Mouse (Mus musculus) CH12.LX (cell line): ENCODE data around the gene Ctcf. TPM values are rescaled to one million over a fixed set of nuclear protein-coding genes. Genes with fewer than 3 reads are reported as not detected.
A peak's percentile ranks its signal among the peaks of the same experiment; 100 is the strongest.

Experiments used
- DNase-seq: peaks from one replicate; pipeline ENCODE4 v3.0.0-alpha.2; 2013; ENCODE audit errors: extremely low read depth
- H3K27ac ChIP-seq: 2 replicates; pipeline ENCODE4 v1.5.1; 2012; ENCODE audit warnings: low read depth, mild to moderate bottlenecking, control low read depth, moderate library complexity; ENCODE audit not compliant: insufficient read depth
- H3K27me3 ChIP-seq: replicated peaks from 2 replicates; pipeline ENCODE3; 2012; ENCODE audit warnings: inconsistent platforms
- H3K36me3 ChIP-seq, 2 experiments: replicated peaks in 1 of 2; 2 replicates each; pipeline versions ENCODE3 to v1.6.1; 2012; ENCODE audit warnings: inconsistent platforms in 1 of 2, low read length in 1 of 2, mild to moderate bottlenecking in 1 of 2, mixed read lengths in 1 of 2, moderate library complexity in 1 of 2; ENCODE audit not compliant: control insufficient read depth in 1 of 2, insufficient read depth in 1 of 2
- H3K4me1 ChIP-seq, 2 experiments: 2 replicates each; pipeline ENCODE4 v1.6.1; 2012; ENCODE audit warnings: inconsistent platforms in 1 of 2, moderate library complexity in 1 of 2; ENCODE audit not compliant: insufficient read depth in 2 of 2, control insufficient read depth in 1 of 2
- H3K4me2 ChIP-seq: 2 replicates; pipeline ENCODE4 v1.6.1; 2012; ENCODE audit warnings: low read depth, mild to moderate bottlenecking, control low read depth; ENCODE audit not compliant: poor library complexity, insufficient read depth, severe bottlenecking
- H3K4me3 ChIP-seq, 3 experiments: fragments of 150-350 bp in 1 of 3; sonication (generic) in 1 of 3; replicated peaks in 1 of 3; 2 replicates each; pipeline versions ENCODE3 to v1.5.1; 2011 to 2012; ENCODE audit warnings: low read depth in 2 of 3, low read length in 2 of 3, mild to moderate bottlenecking in 2 of 3, moderate library complexity in 2 of 3, control low read depth in 1 of 3, improper control_type of control experiment in 1 of 3, inconsistent platforms in 1 of 3, mixed read lengths in 1 of 3; ENCODE audit not compliant: poor library complexity in 1 of 3
- H3K79me2 ChIP-seq: replicated peaks from 2 replicates; pipeline ENCODE4 v1.6.1; 2012; ENCODE audit warnings: mild to moderate bottlenecking, moderate library complexity; ENCODE audit not compliant: control insufficient read depth, poor library complexity, insufficient read depth, severe bottlenecking; ENCODE audit errors: extremely low read depth
- H3K9ac ChIP-seq: 2 replicates; pipeline ENCODE4 v1.6.1; 2012; ENCODE audit warnings: low read depth, mild to moderate bottlenecking, control low read depth, moderate library complexity; ENCODE audit not compliant: insufficient read depth
- H3K9me3 ChIP-seq: replicated peaks from 2 replicates; pipeline ENCODE3; 2012; ENCODE audit warnings: low read length, inconsistent platforms, mixed read lengths
- BHLHE40 ChIP-seq: IDR thresholded peaks from 2 replicates; pipeline ENCODE4 v1.6.1; 2011; ENCODE audit warnings: mild to moderate bottlenecking, low read depth, low read length, improper control_type of control experiment
- CHD2 ChIP-seq: IDR thresholded peaks from 2 replicates; pipeline ENCODE4 v1.6.1; 2011; ENCODE audit warnings: low read length, improper control_type of control experiment
- E2F4 ChIP-seq: IDR thresholded peaks from 2 replicates; pipeline ENCODE4 v1.6.1; 2011; ENCODE audit warnings: low read depth, low read length, improper control_type of control experiment; ENCODE audit not compliant: insufficient replicate concordance
- ELF1 ChIP-seq: IDR thresholded peaks from 2 replicates; pipeline ENCODE4 v1.6.1; 2014; ENCODE audit warnings: low read depth, mild to moderate bottlenecking, inconsistent platforms, low read length, improper control_type of control experiment
- EP300 ChIP-seq: IDR thresholded peaks from 2 replicates; pipeline ENCODE4 v1.6.1; 2011; ENCODE audit warnings: low read length, improper control_type of control experiment
- HCFC1 ChIP-seq: IDR thresholded peaks from 2 replicates; pipeline ENCODE4 v1.6.1; 2012; ENCODE audit warnings: low read depth, mild to moderate bottlenecking, inconsistent platforms, low read length, improper control_type of control experiment
- JUND ChIP-seq: conservative IDR thresholded peaks from 2 replicates; pipeline ENCODE4 v1.6.1; 2011; ENCODE audit warnings: low read depth, low read length, improper control_type of control experiment
- KAT2A ChIP-seq: IDR thresholded peaks from 2 replicates; pipeline ENCODE4 v1.6.1; 2012; ENCODE audit warnings: low read length, improper control_type of control experiment, inconsistent platforms; ENCODE audit not compliant: insufficient replicate concordance
- MAFK ChIP-seq: IDR thresholded peaks from 2 replicates; pipeline ENCODE4 v1.6.1; 2011; ENCODE audit warnings: low read length, improper control_type of control experiment; ENCODE audit not compliant: insufficient replicate concordance
- MAX ChIP-seq: IDR thresholded peaks from 2 replicates; pipeline ENCODE4 v1.6.1; 2011; ENCODE audit warnings: low read length, improper control_type of control experiment
- MAZ ChIP-seq: IDR thresholded peaks from 2 replicates; pipeline ENCODE4 v1.6.1; 2012; ENCODE audit warnings: low read depth, mild to moderate bottlenecking, inconsistent platforms, low read length, improper control_type of control experiment, moderate library complexity
- MEF2A ChIP-seq: IDR thresholded peaks from 2 replicates; pipeline ENCODE4 v1.6.1; 2014; ENCODE audit warnings: low read depth, mild to moderate bottlenecking, inconsistent platforms, low read length, improper control_type of control experiment, borderline replicate concordance
- MXI1 ChIP-seq: IDR thresholded peaks from 2 replicates; pipeline ENCODE4 v1.6.1; 2011; ENCODE audit warnings: mild to moderate bottlenecking, low read depth, low read length, improper control_type of control experiment
- NELFE ChIP-seq: IDR thresholded peaks from 2 replicates; pipeline ENCODE4 v1.6.1; 2011; ENCODE audit warnings: low read depth, low read length, improper control_type of control experiment
- PAX5 ChIP-seq: IDR thresholded peaks from 2 replicates; pipeline ENCODE4 v1.6.1; 2012; ENCODE audit warnings: low read length, inconsistent platforms, mixed read lengths
- POLR2A ChIP-seq: IDR thresholded peaks from 2 replicates; pipeline ENCODE4 v1.6.1; 2011; ENCODE audit warnings: low read depth, mild to moderate bottlenecking, improper control_type of control experiment, low read length
- POLR2AphosphoS2 ChIP-seq: IDR thresholded peaks from 2 replicates; pipeline ENCODE4 v1.6.1; 2011; ENCODE audit warnings: low read depth, low read length, improper control_type of control experiment
- SIN3A ChIP-seq: IDR thresholded peaks from 2 replicates; pipeline ENCODE4 v1.6.1; 2012; ENCODE audit warnings: low read length, improper control_type of control experiment, inconsistent platforms
- TBP ChIP-seq: conservative IDR thresholded peaks from 2 replicates; pipeline ENCODE4 v1.6.1; 2011; ENCODE audit warnings: low read depth, low read length, improper control_type of control experiment
- TCF12 ChIP-seq: IDR thresholded peaks from 2 replicates; pipeline ENCODE4 v1.6.1; 2014; ENCODE audit warnings: low read depth, mild to moderate bottlenecking, inconsistent platforms, low read length, improper control_type of control experiment
- USF1 ChIP-seq: IDR thresholded peaks from 2 replicates; pipeline ENCODE4 v1.6.1; 2014; ENCODE audit warnings: low read depth, mild to moderate bottlenecking, inconsistent platforms, low read length, improper control_type of control experiment
- ZC3H11A ChIP-seq: IDR thresholded peaks from 2 replicates; pipeline ENCODE4 v1.6.1; 2012; ENCODE audit warnings: low read depth, mild to moderate bottlenecking, inconsistent platforms, low read length, improper control_type of control experiment
- ZKSCAN1 ChIP-seq: IDR thresholded peaks from 2 replicates; pipeline ENCODE4 v1.6.1; 2012; ENCODE audit warnings: low read depth, inconsistent platforms, low read length, improper control_type of control experiment, borderline replicate concordance
- ZMIZ1 ChIP-seq: IDR thresholded peaks from 2 replicates; pipeline ENCODE4 v1.6.1; 2012; ENCODE audit warnings: low read depth, mild to moderate bottlenecking, inconsistent platforms, low read length, improper control_type of control experiment
- ZNF384 ChIP-seq: IDR thresholded peaks from 2 replicates; pipeline ENCODE4 v1.6.1; 2012; ENCODE audit warnings: low read depth, low read length, improper control_type of control experiment, inconsistent platforms
- dilution Hi-C: fragments of 300-500 bp; cut with MboI; formaldehyde crosslinking; loops from 2 replicates; pipeline ENCODE4 v1.14.3; 2020; ENCODE audit warnings: low sequenced_read_pairs; ENCODE audit not compliant: extremely low pct_unique_long_range_greater_than_20kb, extremely low pct_ligation_motif_present
- in situ Hi-C: fragments of 300-500 bp; cut with MboI; formaldehyde crosslinking; loops from 3 replicates; pipeline ENCODE4 v1.14.3; 2019; ENCODE audit warnings: low sequenced_read_pairs, low pct_ligation_motif_present, low pct_unique_long_range_greater_than_20kb, mixed read lengths
- polyA plus RNA-seq: library from polyadenylated mRNA; unstranded; fragments of >175 nt; gene quantifications from 2 replicates; pipeline ENCODE4 v1.2.1, GENCODE M21; 2012; ENCODE audit warnings: low read depth; ENCODE audit not compliant: insufficient read length
- total RNA-seq, 2 experiments: library from RNA; depleted of rRNA; stranded (reverse); fragments of 300-350 nt in 1 of 2; fragments of >200 nt in 1 of 2; gene quantifications; 2 replicates each; pipeline ENCODE4 v1.2.3; 2012 to 2014

Ctcf gene
- total and polyA plus RNA-seq, 3 experiments: 42.3 to 97.9 (median 52.4) TPM

- peaks cover 6 to 50% of the 10 kb centered on the region in 2 experiments for H3K4me1 ChIP-seq
- peaks cover 0 to 11% of the 10 kb centered on the region in 2 experiments for H3K36me3 ChIP-seq
- dilution Hi-C loops: no loop called here
- H3K27ac ChIP-seq: 0 out of 2 replicates have a peak overlapping the region, but pooled peaks have one; percentile 69
- no peaks in the 10 kb centered on the region for H3K9me3 ChIP-seq
- in situ Hi-C loops: loop anchor here (5.0 kb wide), 1 partner anchor 52 kb away; the partner anchor contains the start of gene Carmil2
- TF ChIP-seq BHLHE40: peak; percentile 14; the same call in 1 of the 2 replicates
- peak; percentile 35; the same call in 1 of the 2 replicates for TF ChIP-seq CHD2
- TF ChIP-seq NELFE: peak; percentile 25; the same call in 1 of the 2 replicates
- TF ChIP-seq SIN3A: peak; percentile 68; the same call in 1 of the 2 replicates
- TF ChIP-seq MAX: peak; percentile 23; the same call in 1 of the 2 replicates
- TF ChIP-seq PAX5: no peak
- TF ChIP-seq ELF1: 0 out of 2 replicates have a peak, but pooled peaks have one; percentile 22
- TF ChIP-seq POLR2AphosphoS2: 0 out of 2 replicates have a peak, but pooled peaks have one; percentile 42
- TF ChIP-seq HCFC1: peak; percentile 11; the same call in 1 of the 2 replicates
- peak; percentile 39; the same call in 1 of the 2 replicates for TF ChIP-seq ZMIZ1
- 0 out of 2 replicates have a peak, but pooled peaks have one; percentile 9 for TF ChIP-seq MAFK
- no peak for TF ChIP-seq USF1
- TF ChIP-seq KAT2A: no peak
- DNase-seq: no peak
- H3K27me3 ChIP-seq: no peaks in the 10 kb centered on the region
- H3K79me2 ChIP-seq: peaks cover 43% of the 10 kb centered on the region
- H3K4me3 ChIP-seq: peak overlapping the region; percentile 71 to 85 (median 72)
- peak overlapping the region; percentile 86 for H3K9ac ChIP-seq
- H3K4me2 ChIP-seq: peak overlapping the region; percentile 41
These were observed 1.5 kb upstream of the Ctcf start for GRCm38 (mm10) chr8:105634771-105635458.

DNA sequence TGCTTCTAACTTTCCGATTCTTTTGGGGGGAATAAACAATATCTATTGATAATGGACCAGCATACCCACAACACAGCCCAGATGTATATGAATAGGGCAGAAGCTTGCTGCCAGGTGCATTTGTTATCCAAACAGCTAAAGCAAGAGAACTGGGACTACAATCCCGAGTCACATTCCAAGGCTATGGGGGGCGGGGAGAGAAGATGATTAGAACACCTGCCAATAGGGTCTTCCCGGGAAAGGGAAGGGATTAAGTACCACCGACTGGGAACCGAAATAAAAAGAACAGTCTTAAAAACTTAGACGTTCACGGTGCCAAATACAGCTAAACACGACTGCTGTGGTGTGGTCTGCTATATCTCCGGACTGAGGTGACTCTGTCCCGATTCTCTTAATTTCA, 887 bp upstream of the Ctcf start:
- in situ Hi-C loops: loop anchor here (5.0 kb wide), 1 partner anchor 52 kb away; the partner anchor contains the start of gene Carmil2
- dilution Hi-C loops: no loop called here
- H3K27ac ChIP-seq: peak overlapping the region; percentile 69
- peak overlapping the region; percentile 71 to 85 (median 72) for H3K4me3 ChIP-seq
- no peaks in the 10 kb centered on the region for H3K27me3 ChIP-seq
- H3K9ac ChIP-seq: peak overlapping the region; percentile 86
- H3K4me2 ChIP-seq: peak overlapping the region; percentile 41
- no peaks in the 10 kb centered on the region for H3K9me3 ChIP-seq
- peaks cover 47% of the 10 kb centered on the region for H3K79me2 ChIP-seq
- H3K36me3 ChIP-seq: peaks cover 0 to 11% of the 10 kb centered on the region in 2 experiments
- TF ChIP-seq MEF2A (no peak), ZNF384 (no peak), USF1 (no peak), MAX (no peak), MAZ (no peak), EP300 (no peak), E2F4 (no peak), ZKSCAN1 (no peak), TBP (no peak), MAFK (no peak), NELFE (no peak), BHLHE40 (no peak), MXI1 (no peak), JUND (no peak), ZC3H11A (no peak), TCF12 (no peak), ELF1 (no peak), POLR2A (no peak)
- H3K4me1 ChIP-seq: peaks cover 4 to 50% of the 10 kb centered on the region in 2 experiments; a peak in 3 of 4 replicates
- DNase-seq: no peak
